Mouse (Mus musculus) spleen, postnatal 14 days (tissue): ENCODE results near the gene Asic2.

Source experiments
- DNase-seq, 2 experiments: peaks; one replicate each; pipeline ENCODE4 v3.0.0; 2021 to 2022; ENCODE audit warnings: low spot score in 2 of 2

The Asic2 gene

GRCm38 (mm10) chr11:81845010-81845685, 123.1 kb downstream of the Asic2 start:
- no peak for DNase-seq

DNA sequence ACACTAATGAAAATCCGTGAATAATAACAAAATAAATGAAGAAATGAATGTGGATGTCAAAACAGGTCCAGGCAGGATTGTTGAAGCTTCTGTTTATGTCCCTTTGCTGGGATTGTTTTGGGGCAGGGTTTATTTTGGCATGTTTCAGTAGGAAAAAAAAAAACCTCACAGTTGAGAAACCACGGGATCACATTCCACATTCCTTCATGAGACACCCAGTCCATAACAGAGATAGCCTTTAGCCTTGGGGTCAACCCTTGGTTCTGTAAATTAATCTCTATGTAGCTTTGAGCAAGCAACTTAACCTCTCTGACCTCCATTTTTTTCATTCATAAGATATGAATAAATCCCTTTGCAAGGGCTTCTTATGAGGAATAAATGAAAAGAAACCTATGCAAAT, 127.3 kb downstream of the Asic2 start:
- no peak for DNase-seq

GRCm38 (mm10) chr11:81838426-81838825, 129.8 kb downstream of the Asic2 start:
- DNase-seq = no peak

DNA sequence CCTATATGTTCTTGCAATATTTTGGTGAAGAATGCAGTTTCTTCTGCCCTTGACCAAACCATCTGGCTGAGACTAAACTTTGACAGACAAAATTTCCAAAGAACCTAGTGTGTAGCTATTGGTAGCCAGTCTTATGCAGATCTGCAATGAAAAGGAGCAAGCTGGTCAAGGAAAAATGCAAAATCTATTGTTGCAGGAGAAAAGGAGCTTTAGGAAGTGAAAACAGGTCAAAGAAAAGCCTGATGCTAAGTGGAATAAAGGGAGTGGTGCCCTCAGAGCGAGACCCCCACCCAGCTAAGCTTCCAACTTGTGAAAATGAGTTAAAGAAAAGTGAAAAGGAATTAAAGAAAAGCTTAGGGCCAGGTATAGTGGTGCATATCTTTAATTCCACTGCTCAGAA, 135.9 kb downstream of the Asic2 start:
- DNase-seq = no peak

GRCm38 (mm10) chr11:81816531-81816930, 151.7 kb downstream of the Asic2 start:
- no peak for DNase-seq

- no peak for DNase-seq
Observed at GRCm38 (mm10) chr11:81814816-81815215, 153.4 kb downstream of the Asic2 start.

- DNase-seq = no peak
Observed at GRCm38 (mm10) chr11:81806905-81807659, 161.2 kb downstream of the Asic2 start.

- no peak for DNase-seq
Observed at GRCm38 (mm10) chr11:81803544-81803943, 164.7 kb downstream of the Asic2 start.

DNA sequence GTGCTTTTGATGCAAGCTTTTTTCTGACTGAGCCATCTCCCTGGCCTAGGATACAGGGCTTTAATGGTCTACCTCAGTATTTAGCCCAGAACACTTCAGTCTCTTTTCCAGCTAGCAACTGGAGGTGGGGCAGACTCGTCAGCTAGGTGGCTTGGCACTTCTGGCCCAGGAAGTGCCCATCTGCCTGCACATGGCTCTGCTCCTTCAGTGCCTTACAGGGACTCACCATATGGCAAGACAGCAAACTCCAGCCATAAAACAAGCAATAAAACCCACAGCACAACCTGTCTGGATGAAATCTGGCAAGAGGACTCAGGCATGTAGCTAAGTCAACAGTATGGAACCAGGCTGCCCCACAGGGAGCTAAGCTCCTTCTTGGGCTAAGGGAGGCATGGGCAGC, 165.6 kb downstream of the Asic2 start:
- no peak for DNase-seq

DNA sequence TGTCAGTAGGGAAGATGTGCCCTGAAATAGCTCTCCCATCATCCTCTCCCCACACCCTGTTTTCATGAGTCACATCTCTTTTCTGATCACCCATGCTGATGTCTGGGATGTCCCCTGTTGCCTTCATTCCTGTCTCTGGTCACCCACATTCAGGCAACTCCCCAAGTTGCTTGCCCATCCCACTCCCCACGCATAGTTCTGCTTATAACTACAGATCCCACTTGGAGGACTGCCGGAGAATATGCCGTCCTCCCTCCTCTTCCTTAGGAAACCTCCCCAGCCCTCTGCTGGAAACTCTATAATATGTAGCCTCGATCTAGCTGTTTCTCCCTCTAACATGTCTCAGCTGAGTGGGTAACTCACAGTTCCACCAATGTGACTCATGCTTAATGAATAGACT, 167.4 kb downstream of the Asic2 start:
- no peak for DNase-seq

DNA sequence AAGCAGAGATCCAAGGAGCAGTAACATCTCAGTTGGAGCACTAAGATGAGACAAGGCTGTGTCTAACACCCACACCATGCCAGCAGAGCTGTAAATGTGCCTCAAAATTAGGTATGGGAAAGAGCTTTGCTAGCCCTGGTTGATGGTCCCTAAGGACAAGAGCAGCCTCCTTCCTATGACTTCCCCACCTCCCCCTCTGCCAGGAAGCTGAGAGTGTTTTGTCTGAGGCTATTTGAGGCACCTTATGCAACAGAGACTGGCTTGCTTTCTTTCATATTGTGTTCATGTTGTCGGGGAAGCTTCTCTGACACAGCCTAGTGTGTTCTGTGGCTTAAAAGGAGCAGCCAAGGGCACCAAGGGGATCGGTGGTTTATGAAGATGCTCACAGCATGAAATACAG, 174.7 kb downstream of the Asic2 start:
- no peak for DNase-seq

DNA sequence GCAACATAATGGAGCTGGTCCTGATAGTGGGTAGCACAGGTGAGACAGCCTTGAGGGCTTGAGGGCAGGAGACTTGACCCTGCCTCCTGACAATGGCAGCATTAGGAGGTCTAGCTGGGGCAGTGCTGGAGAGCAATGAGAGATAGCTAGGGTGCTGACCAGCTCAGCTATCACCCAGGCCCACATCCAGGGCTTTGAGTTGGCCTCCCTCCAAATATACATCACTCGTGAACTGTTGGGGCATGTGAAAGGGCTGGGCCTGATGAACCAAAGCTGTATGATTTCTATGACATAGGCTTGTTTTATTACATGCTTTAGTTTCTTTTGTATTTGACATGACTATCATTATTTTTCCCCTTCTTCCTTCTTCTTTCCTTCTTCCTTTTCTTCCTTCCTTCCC, 176.7 kb downstream of the Asic2 start:
- DNase-seq = no peak

GRCm38 (mm10) chr11:81780596-81780995, 187.7 kb downstream of the Asic2 start:
- no peak for DNase-seq

GRCm38 (mm10) chr11:81779881-81780280, 188.4 kb downstream of the Asic2 start:
- no peak for DNase-seq

DNA sequence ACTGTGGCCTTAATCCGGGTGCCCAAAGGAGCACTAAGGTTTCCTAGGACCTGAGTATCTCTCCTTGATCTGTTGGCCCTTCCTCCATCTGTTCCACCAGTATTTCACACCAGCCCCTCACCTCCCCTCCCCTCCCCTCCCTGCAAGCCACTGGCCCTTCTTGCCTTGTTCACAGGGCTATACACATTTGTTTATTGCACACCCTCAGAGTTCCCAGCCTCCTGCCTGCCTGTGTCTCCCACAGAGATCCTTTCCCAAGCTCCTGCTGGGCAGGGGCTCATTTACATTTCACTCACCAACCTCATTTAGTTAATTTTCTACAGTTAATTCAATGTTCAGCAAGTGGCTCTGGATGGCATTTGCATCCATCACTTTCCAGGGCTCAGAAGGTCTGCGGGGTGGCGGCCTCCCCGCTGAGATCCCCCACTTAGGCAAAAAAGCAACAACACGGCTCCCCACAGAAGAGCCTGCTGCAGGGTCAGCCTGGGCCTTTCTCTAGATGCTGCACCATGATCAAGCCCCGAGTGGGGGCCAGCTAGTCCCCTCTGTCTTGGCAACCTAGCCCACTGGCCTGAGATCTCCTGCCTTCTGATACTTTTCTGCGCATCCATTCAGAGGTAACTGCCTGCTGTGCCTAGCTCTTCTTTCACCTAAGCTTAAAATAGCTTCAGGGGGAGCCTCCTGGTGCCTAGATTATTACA, 196.9 kb downstream of the Asic2 start:
- no peak for DNase-seq

- no peak for DNase-seq
Observed at GRCm38 (mm10) chr11:81769691-81770260, 198.5 kb downstream of the Asic2 start.

DNA sequence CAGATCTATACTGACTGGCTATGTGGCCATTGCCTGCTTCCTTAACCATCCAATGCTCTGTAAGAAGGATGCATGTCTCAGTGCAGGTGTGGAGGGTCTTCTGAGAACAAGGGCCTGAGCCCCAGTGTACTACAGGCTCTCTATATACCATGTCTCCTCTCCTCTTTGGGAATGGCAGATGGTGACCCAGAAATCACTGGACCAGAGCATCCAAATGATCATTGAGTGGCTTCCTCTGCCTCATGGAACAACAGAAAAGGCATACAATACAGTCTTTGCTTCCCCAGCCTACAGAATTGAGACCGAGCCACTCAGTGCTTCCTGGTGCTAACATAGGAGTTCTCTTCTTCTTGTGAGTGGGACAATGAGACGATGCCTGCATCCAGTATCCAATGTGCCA, 200.0 kb downstream of the Asic2 start:
- no peak for DNase-seq

DNA sequence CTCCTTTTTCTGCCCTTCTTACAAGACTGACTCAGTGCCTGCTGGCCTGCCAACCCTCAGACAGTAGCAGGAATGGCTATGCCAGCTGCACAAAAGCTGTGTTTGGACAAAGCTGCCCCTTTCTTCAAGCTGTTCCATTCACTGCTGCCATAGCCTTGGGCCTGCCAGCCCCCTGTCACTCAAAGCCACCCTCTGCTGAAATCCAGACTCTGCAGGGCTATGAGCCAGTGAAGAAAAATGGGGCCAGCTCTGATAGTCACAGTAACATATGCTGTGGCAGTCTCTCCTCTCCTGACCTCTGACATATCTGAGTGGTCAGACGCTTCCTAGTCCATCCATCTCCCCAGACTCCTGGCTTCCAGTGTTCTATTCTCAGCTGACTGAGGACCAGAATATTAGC, 200.5 kb downstream of the Asic2 start:
- DNase-seq = no peak

- no peak for DNase-seq
Observed at GRCm38 (mm10) chr11:81765288-81765687, 203.0 kb downstream of the Asic2 start.

DNA sequence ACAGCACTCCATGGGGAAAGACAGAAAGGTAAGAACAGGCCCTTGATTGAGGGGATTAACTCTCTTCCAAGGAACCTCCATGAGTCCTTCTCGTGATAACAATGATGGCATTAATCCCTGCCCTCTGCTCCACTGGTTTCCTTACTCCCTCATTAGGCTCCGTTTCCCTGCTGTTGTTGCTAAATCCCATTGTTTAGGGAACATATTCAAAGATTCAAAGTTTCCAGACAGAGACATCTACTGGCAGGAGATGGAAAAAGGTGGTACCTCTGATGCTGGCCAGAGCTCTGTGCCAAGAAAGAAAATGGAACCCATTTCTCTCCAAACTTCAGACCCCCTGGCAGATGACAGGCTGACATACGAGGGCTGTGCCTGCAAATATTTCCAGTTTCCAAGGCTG, 203.5 kb downstream of the Asic2 start:
- no peak for DNase-seq

GRCm38 (mm10) chr11:81757221-81757620, 211.0 kb downstream of the Asic2 start:
- DNase-seq = no peak

DNA sequence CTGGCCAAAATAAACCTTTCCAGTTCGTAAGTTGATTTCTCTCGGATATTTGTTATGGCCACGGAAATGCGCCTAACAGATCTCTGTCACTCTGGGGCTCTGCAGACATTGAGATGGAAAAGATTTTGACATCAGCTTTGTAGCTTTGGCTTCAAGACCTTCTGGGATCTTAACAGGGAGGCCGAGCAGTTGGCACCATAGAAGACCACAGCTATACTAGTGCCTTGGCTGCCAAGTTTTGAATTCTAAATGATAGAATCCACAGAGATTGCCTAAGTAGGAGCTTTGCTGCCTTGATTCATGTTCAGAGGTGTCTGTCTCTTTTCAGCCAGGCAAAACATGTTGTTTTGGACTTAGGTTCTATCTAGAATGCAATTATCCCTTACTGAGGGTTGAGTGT, 217.4 kb downstream of the Asic2 start:
- no peak for DNase-seq

GRCm38 (mm10) chr11:81750016-81750415, 218.2 kb downstream of the Asic2 start:
- DNase-seq = no peak
